Mouse (Mus musculus) stomach, embryonic 15.5 days (tissue): ENCODE measurements around the gene Slc7a7. TPM values are rescaled to one million over a fixed set of nuclear protein-coding genes. Genes with fewer than 3 reads are reported as not detected.

Source experiments
- ATAC-seq: fragments of 200-750 bp; cut with Nextera tagmentation; 2 replicates; pipeline ENCODE4 v1.8.0; 2017; ENCODE audit warnings: low read depth, moderate number of reproducible peaks, moderate TSS enrichment; ENCODE audit not compliant: insufficient read depth, low FRiP score
- H3K27ac ChIP-seq: fragments of 300-500 bp; sonication (generic); 2 replicates; pipeline ENCODE4 v1.5.1; 2015; ENCODE audit warnings: mild to moderate bottlenecking, inconsistent platforms
- H3K27me3 ChIP-seq: fragments of 300-500 bp; sonication (generic); replicated peaks from 2 replicates; pipeline ENCODE4 v1.6.1; 2015; ENCODE audit warnings: inconsistent platforms
- H3K36me3 ChIP-seq: fragments of 300-500 bp; sonication (generic); 2 replicates; pipeline ENCODE4 v1.6.1; 2015; ENCODE audit warnings: inconsistent platforms
- H3K4me1 ChIP-seq: fragments of 300-500 bp; sonication (generic); 2 replicates; pipeline ENCODE4 v1.6.1; 2015; ENCODE audit warnings: inconsistent platforms
- H3K4me2 ChIP-seq: fragments of 300-500 bp; sonication (generic); 2 replicates; pipeline ENCODE4 v1.6.1; 2015; ENCODE audit warnings: mild to moderate bottlenecking, inconsistent platforms
- H3K4me3 ChIP-seq: fragments of 300-500 bp; sonication (generic); replicated peaks from 2 replicates; pipeline ENCODE4 v1.5.1; 2015; ENCODE audit warnings: inconsistent platforms
- H3K9ac ChIP-seq: fragments of 300-500 bp; sonication (generic); 2 replicates; pipeline ENCODE4 v1.6.1; 2015; ENCODE audit warnings: inconsistent platforms
- H3K9me3 ChIP-seq: fragments of 300-500 bp; sonication (generic); 2 replicates; pipeline ENCODE4 v1.6.1; 2016; ENCODE audit warnings: inconsistent platforms
- WGBS: fragments of 180-500 bp; shearing (Covaris S2); methylation state at CpG from one replicate; pipeline ENCODE4 v1.1.7; 2015; 5-methylcytosine and 5-hydroxymethylcytosine counted together
- polyA plus RNA-seq: library from polyadenylated mRNA; unstranded; fragments of >200 nt; fragmentation: Nextera tagmentation; extraction: Ambion mirVana; gene quantifications from 2 replicates; pipeline ENCODE4 v1.2.1, GENCODE M21; 2015

Gene Slc7a7
- polyA plus RNA-seq, 1 experiment from 2014 or later, result 17.0 TPM

DNA sequence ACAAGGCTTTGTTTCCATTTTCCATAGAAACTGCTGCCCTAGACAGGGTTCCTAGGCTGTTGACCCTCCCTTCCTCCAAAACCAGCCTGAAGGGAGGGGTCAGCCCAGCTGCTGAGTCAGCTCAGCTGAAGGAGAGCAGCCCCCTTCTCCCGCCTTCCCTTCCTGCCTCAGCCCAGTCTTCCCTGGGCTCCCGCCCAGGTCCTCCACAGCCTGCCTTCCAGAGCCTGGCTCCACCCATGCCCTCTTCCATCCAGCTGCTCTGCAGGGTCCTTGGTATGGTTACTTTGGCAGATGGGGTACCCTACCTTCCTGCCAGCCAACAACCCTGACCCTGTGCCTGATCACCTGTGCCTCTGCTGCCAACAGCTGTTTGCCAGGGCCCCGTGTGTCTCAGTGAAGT lies 25.6 kb upstream of the Slc7a7 start:
- Histone ChIP-seq H3K4me2 (no peak overlapping the region), H3K4me1 (peaks cover 11% of the 10 kb centered on the region; the same call in 1 of the 2 replicates), H3K27ac (peak overlapping the region; percentile 90), H3K36me3 (peaks cover 25% of the 10 kb centered on the region), H3K4me3 (no peak overlapping the region), H3K9me3 (no peaks in the 10 kb centered on the region), H3K9ac (no peak overlapping the region), H3K27me3 (no peaks in the 10 kb centered on the region)
- WGBS, result 21% methylated on average over 3 of the region's 3 CpGs
- peak; percentile 61; the same call in 1 of the 2 replicates for ATAC-seq

DNA sequence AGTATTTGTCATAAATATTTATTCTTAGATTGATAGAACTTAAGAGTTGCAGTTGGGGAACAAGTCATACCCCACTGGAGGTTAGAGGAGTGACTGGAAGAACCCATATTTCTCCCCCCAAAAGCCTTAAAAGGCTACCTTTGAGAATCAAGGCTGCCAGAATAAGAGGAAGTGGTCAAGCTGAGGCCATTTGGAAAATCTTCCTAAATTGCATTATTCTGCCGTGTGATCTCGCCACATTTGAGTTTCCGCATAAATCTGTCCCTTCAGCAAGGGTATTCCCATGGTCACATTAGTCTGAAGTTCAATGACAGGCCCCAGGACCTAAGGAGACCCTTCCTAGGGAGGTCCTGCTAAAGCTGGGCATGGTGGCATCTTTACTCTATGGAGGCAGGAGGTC lies 25.0 kb upstream of the Slc7a7 start:
- H3K36me3 ChIP-seq, result peaks cover 29% of the 10 kb centered on the region
- H3K4me1 ChIP-seq, result peaks cover 11% of the 10 kb centered on the region; the same call in 1 of the 2 replicates
- no peaks in the 10 kb centered on the region for H3K27me3 ChIP-seq
- no peak overlapping the region for H3K9ac ChIP-seq
- WGBS, result 79% methylated on average over 3 of the region's 3 CpGs
- ATAC-seq, result 0 out of 2 replicates have a peak, but pooled peaks have one; percentile 21
- no peak overlapping the region for H3K4me2 ChIP-seq
- no peaks in the 10 kb centered on the region for H3K9me3 ChIP-seq
- no peak overlapping the region for H3K4me3 ChIP-seq
- H3K27ac ChIP-seq, result peak overlapping the region; percentile 90; the same call in 1 of the 2 replicates

DNA sequence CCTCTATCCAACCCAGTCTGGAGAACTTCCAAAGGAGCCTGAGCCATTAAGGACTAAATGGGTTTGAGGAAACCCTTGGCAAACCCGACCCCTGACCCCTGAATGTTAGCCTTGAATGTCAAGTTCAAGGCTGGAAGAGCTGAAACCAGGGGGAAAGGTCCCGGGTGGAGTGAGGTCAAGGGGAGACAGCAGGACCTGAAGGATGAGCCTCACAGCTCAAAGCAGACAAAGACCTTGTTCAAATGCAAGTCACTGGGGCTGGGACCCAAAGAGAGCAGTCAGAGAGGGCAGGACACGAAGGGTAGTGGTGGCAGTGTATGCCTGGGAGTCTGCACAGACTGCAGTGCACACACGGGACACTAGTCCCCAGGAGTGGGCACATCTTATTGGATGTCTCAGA lies 23.8 kb upstream of the Slc7a7 start:
- H3K36me3 ChIP-seq, result peaks cover 39% of the 10 kb centered on the region
- WGBS, result 68% methylated on average over 4 of the region's 4 CpGs
- H3K27ac ChIP-seq, result no peak overlapping the region
- H3K4me2 ChIP-seq, result no peak overlapping the region
- no peak overlapping the region for H3K9ac ChIP-seq
- H3K4me3 ChIP-seq, result no peak overlapping the region
- no peaks in the 10 kb centered on the region for H3K27me3 ChIP-seq
- no peaks in the 10 kb centered on the region for H3K9me3 ChIP-seq
- ATAC-seq, result no peak
- peaks cover 11% of the 10 kb centered on the region; the same call in 1 of the 2 replicates for H3K4me1 ChIP-seq

DNA sequence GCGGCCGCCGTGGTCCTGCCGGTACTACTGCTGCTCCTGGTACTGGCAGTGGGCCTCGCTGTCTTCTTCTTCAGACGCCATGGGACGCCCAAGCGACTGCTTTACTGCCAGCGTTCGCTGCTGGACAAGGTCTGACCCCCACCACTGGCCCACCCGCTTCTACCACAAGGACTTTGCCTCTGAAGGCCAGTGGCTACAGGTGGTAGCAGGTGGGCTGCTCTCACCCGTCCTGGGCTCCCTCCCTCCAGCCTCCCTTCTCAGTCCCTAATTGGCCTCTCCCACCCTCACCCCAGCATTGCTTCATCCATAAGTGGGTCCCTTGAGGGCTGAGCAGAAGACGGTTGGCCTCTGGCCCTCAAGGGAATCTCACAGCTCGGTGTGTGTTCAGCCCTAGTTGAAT lies 23.0 kb upstream of the Slc7a7 start:
- Histone ChIP-seq H3K9ac (no peak overlapping the region), H3K4me3 (no peak overlapping the region), H3K36me3 (peaks cover 41% of the 10 kb centered on the region), H3K27me3 (no peaks in the 10 kb centered on the region), H3K4me1 (peaks cover 11% of the 10 kb centered on the region; the same call in 1 of the 2 replicates), H3K9me3 (no peaks in the 10 kb centered on the region), H3K4me2 (no peak overlapping the region), H3K27ac (no peak overlapping the region)
- 86% methylated on average over 14 of the region's 14 CpGs for WGBS
- no peak for ATAC-seq

DNA sequence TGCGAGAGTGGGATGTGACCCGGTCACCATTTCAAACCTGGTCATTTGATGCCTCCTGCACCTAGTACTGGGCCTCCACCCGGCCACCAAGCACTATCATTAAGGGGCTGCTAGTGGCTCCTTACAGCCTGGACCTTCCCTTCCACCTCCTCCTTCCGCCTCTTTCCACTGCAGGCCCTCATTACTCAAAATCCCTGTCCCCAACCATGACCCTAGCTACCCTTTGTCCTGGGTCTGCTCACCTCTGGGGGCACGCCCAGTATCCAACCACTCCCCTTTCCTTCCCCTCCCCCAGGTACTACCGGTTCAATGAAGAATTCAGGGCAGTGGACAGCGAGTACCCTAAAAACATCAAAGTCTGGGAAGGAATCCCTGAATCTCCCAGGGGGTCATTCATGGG lies 22.0 kb upstream of the Slc7a7 start:
- no peaks in the 10 kb centered on the region for H3K9me3 ChIP-seq
- peaks cover 41% of the 10 kb centered on the region for H3K36me3 ChIP-seq
- no peaks in the 10 kb centered on the region for H3K27me3 ChIP-seq
- 69% methylated on average over 7 of the region's 7 CpGs for WGBS
- H3K4me1 ChIP-seq, result peaks cover 12% of the 10 kb centered on the region
- H3K4me3 ChIP-seq, result no peak overlapping the region
- H3K4me2 ChIP-seq, result no peak overlapping the region
- H3K9ac ChIP-seq, result no peak overlapping the region
- ATAC-seq, result no peak
- H3K27ac ChIP-seq, result no peak overlapping the region

DNA sequence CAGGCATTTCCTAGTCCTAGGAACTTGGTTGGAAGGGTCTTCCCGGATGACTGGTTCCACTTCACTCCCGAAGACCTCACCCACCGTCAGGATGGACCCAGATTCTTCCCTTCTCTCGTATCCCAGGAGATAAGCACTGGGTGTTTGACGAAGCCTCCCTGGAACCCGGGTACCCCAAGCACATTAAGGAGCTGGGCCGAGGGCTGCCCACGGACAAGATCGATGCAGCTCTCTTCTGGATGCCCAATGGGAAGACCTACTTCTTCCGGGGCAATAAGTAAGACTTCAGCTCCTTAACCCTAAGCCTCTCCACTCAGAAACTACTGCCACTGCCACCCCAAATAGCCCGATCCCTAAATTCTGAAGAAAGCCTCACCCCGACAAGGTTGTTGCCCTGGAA lies 21.6 kb upstream of the Slc7a7 start:
- H3K4me1 ChIP-seq, result peaks cover 17% of the 10 kb centered on the region
- no peak overlapping the region for H3K9ac ChIP-seq
- H3K4me2 ChIP-seq, result no peak overlapping the region
- H3K4me3 ChIP-seq, result no peak overlapping the region
- 88% methylated on average over 12 of the region's 12 CpGs for WGBS
- no peaks in the 10 kb centered on the region for H3K27me3 ChIP-seq
- no peak for ATAC-seq
- peaks cover 41% of the 10 kb centered on the region for H3K36me3 ChIP-seq
- no peaks in the 10 kb centered on the region for H3K9me3 ChIP-seq
- H3K27ac ChIP-seq, result no peak overlapping the region

DNA sequence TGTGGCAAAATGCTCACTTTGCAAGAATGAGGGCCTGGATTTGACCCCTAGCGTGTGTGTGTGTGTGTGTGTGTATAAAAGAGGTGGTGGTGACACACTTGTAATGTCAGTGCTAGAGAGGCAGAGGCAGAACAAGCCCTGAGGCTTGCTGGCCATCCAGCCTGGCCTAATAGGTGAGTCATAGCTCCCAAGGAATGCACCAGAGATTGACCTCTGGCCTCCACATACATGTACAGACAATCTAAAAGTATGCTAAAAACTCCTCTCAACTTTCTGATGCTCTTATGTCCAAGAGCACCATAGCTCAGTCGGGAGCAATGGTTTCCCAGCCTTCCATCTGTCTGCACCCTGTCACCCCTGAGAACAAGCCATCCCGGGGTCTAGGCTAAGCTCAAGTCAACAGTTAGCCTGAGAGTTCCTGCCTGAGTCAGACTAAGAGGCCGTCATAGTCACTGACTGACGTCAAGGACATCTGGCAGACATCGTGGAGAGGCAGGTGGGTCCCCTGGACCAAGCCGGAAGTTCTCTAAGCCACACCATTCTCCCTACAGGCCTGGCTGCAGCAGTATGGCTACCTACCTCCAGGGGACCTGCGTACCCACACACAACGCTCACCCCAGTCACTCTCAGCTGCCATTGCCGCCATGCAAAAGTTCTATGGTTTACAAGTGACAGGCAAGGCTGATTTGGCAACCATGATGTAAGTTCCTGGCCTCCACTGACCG lies 17.8 kb upstream of the Slc7a7 start:
- peaks cover 27% of the 10 kb centered on the region for H3K4me1 ChIP-seq
- H3K9me3 ChIP-seq, result no peaks in the 10 kb centered on the region
- ATAC-seq, result no peak
- no peaks in the 10 kb centered on the region for H3K27me3 ChIP-seq
- H3K4me3 ChIP-seq, result no peak overlapping the region
- 80% methylated on average over 11 of the region's 11 CpGs for WGBS
- peaks cover 38% of the 10 kb centered on the region for H3K36me3 ChIP-seq
- no peak overlapping the region for H3K4me2 ChIP-seq
- H3K27ac ChIP-seq, result no peak overlapping the region
- no peak overlapping the region for H3K9ac ChIP-seq

DNA sequence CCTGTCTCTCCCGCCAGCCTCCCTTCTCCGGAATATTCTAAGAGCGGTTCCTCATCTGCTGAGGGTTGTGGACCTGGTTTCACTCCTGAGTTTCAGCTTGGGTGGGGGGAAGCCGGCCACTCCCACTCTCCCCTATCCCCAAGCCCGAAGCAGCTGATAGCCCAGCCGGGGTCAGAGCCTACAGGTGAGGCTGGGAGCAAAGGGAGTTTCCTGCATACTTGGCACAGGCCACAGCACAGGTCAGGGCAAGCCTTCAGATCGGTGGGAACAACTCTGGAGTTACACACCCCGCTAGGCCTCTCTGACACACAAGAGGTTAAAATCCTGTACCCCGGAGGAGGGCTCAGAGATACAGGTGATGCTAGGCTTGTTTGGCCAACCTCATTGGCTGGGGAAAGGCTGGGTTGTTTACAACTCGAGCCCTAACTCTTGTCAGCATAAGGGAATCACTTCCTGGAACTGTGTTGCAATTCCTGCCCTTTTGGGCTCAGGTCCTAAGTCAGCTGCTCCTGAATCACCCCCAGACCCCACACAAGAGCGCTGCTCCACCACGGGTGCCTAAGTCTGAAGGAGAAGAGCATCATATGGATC lies 16.5 kb upstream of the Slc7a7 start:
- H3K9ac ChIP-seq, result peak overlapping the region; percentile 91; the same call in 1 of the 2 replicates
- H3K36me3 ChIP-seq, result peaks cover 24% of the 10 kb centered on the region
- peak overlapping the region; percentile 97 for H3K27ac ChIP-seq
- H3K27me3 ChIP-seq, result no peaks in the 10 kb centered on the region
- ATAC-seq, result no peak
- 38% methylated on average over 12 of the region's 12 CpGs for WGBS
- H3K9me3 ChIP-seq, result no peaks in the 10 kb centered on the region
- H3K4me2 ChIP-seq, result peak overlapping the region; percentile 74
- peaks cover 36% of the 10 kb centered on the region for H3K4me1 ChIP-seq
- H3K4me3 ChIP-seq, result peak overlapping the region; percentile 72

DNA sequence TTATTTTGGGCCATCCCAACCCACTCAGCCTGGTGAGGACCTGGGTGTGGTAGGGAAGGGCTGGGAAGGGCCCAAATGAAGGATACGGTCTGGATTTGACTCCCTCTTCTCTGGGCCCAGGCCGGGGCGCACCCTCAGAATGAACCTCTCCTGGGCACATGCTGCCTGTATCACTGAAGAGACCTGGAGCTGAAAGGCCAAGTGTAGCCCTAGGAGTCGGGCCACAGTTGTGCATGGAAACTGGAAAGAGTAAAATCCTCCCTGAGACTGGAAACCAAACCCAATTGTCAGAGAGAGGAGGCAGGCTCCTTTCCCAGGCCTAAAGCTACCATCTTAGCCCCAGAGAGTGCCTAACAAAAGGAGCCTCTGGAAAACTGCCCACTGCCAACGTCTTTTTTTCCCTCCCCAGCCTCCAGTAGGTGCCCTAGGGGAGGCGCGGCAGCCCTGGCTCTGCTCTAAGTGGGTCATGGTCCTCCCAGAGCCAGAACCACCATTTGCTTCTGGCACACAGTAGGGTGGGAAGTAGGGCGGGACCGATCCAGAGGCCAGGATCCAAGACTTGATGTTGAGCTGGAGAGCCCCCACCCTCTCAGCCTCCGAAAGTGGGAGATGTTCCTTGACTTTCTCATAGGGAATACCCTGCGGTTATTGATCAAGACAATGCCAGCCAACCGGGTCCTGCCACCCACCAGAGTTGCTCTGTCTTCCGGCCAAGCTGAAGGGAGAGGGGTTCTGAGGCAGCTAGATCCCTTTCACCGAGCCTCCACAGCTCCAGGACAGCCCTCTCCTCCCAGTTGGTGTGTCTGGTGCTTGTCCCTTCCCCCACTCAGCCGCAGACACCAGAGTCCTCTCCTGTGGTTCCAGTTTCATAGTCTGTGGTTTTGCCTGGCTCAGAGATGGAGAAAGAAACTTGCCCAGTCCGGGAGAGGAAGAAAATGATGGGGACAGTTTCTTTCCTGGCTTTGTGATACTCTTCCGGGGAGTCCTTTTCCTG lies 15.6 kb upstream of the Slc7a7 start:
- H3K27me3 ChIP-seq, result no peaks in the 10 kb centered on the region
- peak overlapping the region; percentile 91 for H3K9ac ChIP-seq
- peaks cover 36% of the 10 kb centered on the region for H3K4me1 ChIP-seq
- H3K4me3 ChIP-seq, result peak overlapping the region; percentile 72
- WGBS, result 22% methylated on average over 17 of the region's 17 CpGs
- peak overlapping the region; percentile 97 for H3K27ac ChIP-seq
- H3K4me2 ChIP-seq, result peak overlapping the region; percentile 74
- ATAC-seq, result no peak
- peaks cover 15% of the 10 kb centered on the region; the same call in 1 of the 2 replicates for H3K36me3 ChIP-seq
- H3K9me3 ChIP-seq, result no peaks in the 10 kb centered on the region

DNA sequence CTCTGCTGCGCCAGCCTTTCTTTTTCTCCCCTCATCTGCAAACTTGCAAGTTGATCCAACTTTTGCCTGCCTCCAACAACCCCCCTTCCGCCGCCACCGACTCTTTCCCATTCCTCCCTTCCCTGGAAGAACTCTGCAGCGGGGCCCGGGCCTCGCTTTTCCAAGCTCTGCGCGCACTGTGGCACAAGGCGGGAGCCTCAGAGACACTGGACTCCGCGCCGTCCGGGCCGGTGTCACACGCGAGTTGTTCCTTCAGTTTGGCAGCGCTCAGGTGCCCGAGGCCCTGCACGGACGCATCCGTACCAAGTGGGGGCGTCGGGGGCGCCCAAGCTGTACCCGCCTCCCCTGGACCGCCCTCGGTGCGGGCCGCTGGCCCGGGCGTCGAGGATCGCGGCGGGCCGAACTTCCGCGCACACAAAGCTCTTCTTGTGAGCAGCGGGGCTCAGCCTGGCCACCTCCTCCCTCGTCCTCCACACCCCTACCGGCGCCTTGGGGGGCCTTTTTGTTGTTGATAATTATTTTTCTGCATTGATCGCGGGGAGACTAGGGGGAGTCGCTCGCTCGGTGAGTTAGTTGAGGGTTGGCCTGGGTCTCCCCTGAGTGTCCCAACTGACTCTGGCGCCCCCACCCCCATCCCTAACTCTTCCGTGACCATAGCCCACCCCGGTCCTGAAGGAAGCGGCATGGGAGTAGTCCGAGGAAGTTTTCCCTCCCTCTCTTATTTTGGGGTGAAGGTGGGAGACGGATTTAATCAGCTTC lies 14.7 kb upstream of the Slc7a7 start:
- Histone ChIP-seq H3K27ac (peak overlapping the region; percentile 97), H3K27me3 (no peaks in the 10 kb centered on the region), H3K4me1 (peaks cover 36% of the 10 kb centered on the region), H3K4me3 (peak overlapping the region; percentile 72), H3K9me3 (no peaks in the 10 kb centered on the region), H3K4me2 (peak overlapping the region; percentile 74), H3K9ac (peak overlapping the region; percentile 91), H3K36me3 (peaks cover 10% of the 10 kb centered on the region; the same call in 1 of the 2 replicates)
- ATAC-seq, result peak; percentile 16; the same call in 1 of the 2 replicates
- WGBS, result 2% methylated on average over 54 of the region's 54 CpGs
